Mouse (Mus musculus) ES-E14 (cell line): Measurements from ENCODE around the gene Setd4.

Source experiments
- CHD2 ChIP-seq: IDR thresholded peaks from 2 replicates; pipeline ENCODE4 v1.6.1; 2014; ENCODE audit warnings: mild to moderate bottlenecking, low read depth, low read length, inconsistent platforms
- HCFC1 ChIP-seq: IDR thresholded peaks from 2 replicates; pipeline ENCODE4 v1.6.1; 2012; ENCODE audit warnings: low read length, inconsistent platforms, borderline replicate concordance; ENCODE audit not compliant: insufficient read depth
- MAFK ChIP-seq: IDR thresholded peaks from 2 replicates; pipeline ENCODE4 v1.6.1; 2014; ENCODE audit warnings: mild to moderate bottlenecking, low read depth, low read length, inconsistent platforms; ENCODE audit not compliant: insufficient read depth
- ZC3H11A ChIP-seq: IDR thresholded peaks from 2 replicates; pipeline ENCODE4 v1.6.1; 2012; ENCODE audit warnings: low read depth, mild to moderate bottlenecking, inconsistent platforms, low read length, borderline replicate concordance

- TF ChIP-seq ZC3H11A (no peak), HCFC1 (no peak), MAFK (no peak), CHD2 (no peak)
Measured at GRCm38 (mm10) chr16:93546354-93546965, 57.4 kb downstream of the Setd4 start.
